Mouse (Mus musculus) MEL (cell line): Measurements from ENCODE around the gene Tbc1d16.

Experiments
- BHLHE40 ChIP-seq: IDR thresholded peaks from 2 replicates; pipeline ENCODE4 v1.6.1; 2012; ENCODE audit warnings: low read depth, mild to moderate bottlenecking, inconsistent platforms, low read length, improper control_type of control experiment, borderline replicate concordance
- CHD2 ChIP-seq: IDR thresholded peaks from 2 replicates; pipeline ENCODE4 v1.6.1; 2011; ENCODE audit warnings: low read length, improper control_type of control experiment
- CTCF ChIP-seq, 3 experiments: IDR thresholded peaks in 2 of 3; conservative IDR thresholded peaks in 1 of 3; 2 replicates each; pipeline ENCODE4 v1.5.1; 2011 to 2012; ENCODE audit warnings: low read length in 3 of 3, low read depth in 2 of 3, mild to moderate bottlenecking in 2 of 3, improper control_type of control experiment in 1 of 3, inconsistent platforms in 1 of 3, mixed read lengths in 1 of 3, moderate library complexity in 1 of 3; ENCODE audit not compliant: control insufficient read depth in 1 of 3, insufficient read depth in 1 of 3, poor library complexity in 1 of 3, severe bottlenecking in 1 of 3
- EP300 ChIP-seq, 2 experiments: IDR thresholded peaks; 2 replicates each; pipeline ENCODE4 v1.6.1; 2011; ENCODE audit warnings: improper control_type of control experiment in 2 of 2, low read length in 2 of 2, low read depth in 1 of 2, mild to moderate bottlenecking in 1 of 2
- HCFC1 ChIP-seq: IDR thresholded peaks from 2 replicates; pipeline ENCODE4 v1.6.1; 2012; ENCODE audit warnings: low read depth, mild to moderate bottlenecking, inconsistent platforms, low read length, improper control_type of control experiment, moderate library complexity
- KAT2A ChIP-seq: conservative IDR thresholded peaks from 2 replicates; pipeline ENCODE4 v1.6.1; 2012; ENCODE audit warnings: low read depth, low read length, improper control_type of control experiment, inconsistent platforms
- MAX ChIP-seq: IDR thresholded peaks from 2 replicates; pipeline ENCODE4 v1.6.1; 2011; ENCODE audit warnings: low read length, improper control_type of control experiment
- MXI1 ChIP-seq: IDR thresholded peaks from 2 replicates; pipeline ENCODE4 v1.6.1; 2011; ENCODE audit warnings: mild to moderate bottlenecking, low read depth, low read length, improper control_type of control experiment
- POLR2A ChIP-seq, 2 experiments: IDR thresholded peaks; 2 replicates each; pipeline ENCODE4 v1.6.1; 2011 to 2012; ENCODE audit warnings: low read length in 2 of 2, mild to moderate bottlenecking in 2 of 2, control low read depth in 1 of 2, improper control_type of control experiment in 1 of 2, low read depth in 1 of 2, moderate library complexity in 1 of 2; ENCODE audit not compliant: control insufficient read depth in 1 of 2, insufficient read depth in 1 of 2, poor library complexity in 1 of 2
- POLR2AphosphoS2 ChIP-seq: IDR thresholded peaks from 2 replicates; pipeline ENCODE4 v1.6.1; 2011; ENCODE audit warnings: low read length, improper control_type of control experiment
- RCOR1 ChIP-seq: IDR thresholded peaks from 2 replicates; pipeline ENCODE4 v1.6.1; 2012; ENCODE audit warnings: low read depth, mild to moderate bottlenecking, inconsistent platforms, low read length, improper control_type of control experiment
- SIN3A ChIP-seq: IDR thresholded peaks from 2 replicates; pipeline ENCODE4 v1.6.1; 2012; ENCODE audit warnings: low read length, improper control_type of control experiment, inconsistent platforms
- USF1 ChIP-seq: IDR thresholded peaks from 2 replicates; pipeline ENCODE4 v1.6.1; 2014; ENCODE audit warnings: low read depth, mild to moderate bottlenecking, inconsistent platforms, low read length, improper control_type of control experiment, moderate library complexity
- USF2 ChIP-seq, 2 experiments: IDR thresholded peaks; 2 replicates each; pipeline ENCODE4 v1.6.1; 2011 to 2012; ENCODE audit warnings: improper control_type of control experiment in 2 of 2, low read length in 2 of 2, borderline replicate concordance in 1 of 2, inconsistent platforms in 1 of 2, low read depth in 1 of 2, mild to moderate bottlenecking in 1 of 2; ENCODE audit not compliant: insufficient read depth in 1 of 2

DNA sequence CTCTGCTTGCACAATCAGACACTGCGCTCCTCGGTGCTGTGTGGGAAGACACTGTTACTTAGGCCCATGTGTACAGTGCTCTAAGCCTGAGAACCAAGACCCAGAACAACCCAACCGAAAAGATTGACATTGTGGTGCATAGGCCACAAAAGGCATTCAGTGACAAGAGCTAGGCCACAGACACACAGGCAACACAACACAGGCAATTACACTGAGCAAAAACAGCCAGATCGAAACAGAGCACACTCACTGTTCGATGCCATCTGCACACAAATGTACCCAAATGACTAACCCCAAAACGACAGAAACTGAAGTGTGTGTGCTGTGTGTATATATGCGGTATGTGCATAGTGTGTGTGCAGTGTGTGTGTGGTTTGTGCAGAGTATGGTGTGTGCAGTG, 63.9 kb downstream of the Tbc1d16 start:
- no peak for TF ChIP-seq POLR2A (IDR thresholded peaks at IDR 0.05; ENCODE audit: control insufficient read depth in 1 of 2, insufficient read depth in 1 of 2, low read depth in 1 of 2, low read length in 2 of 2, poor library complexity in 1 of 2)
- TF ChIP-seq CTCF (IDR thresholded peaks at IDR 0.05 in 2 of 3, conservative IDR thresholded peaks at IDR 0.05 in 1 of 3; ENCODE audit: control insufficient read depth in 1 of 3, insufficient read depth in 1 of 3, low read depth in 2 of 3, low read length in 3 of 3, poor library complexity in 1 of 3, severe bottlenecking in 1 of 3), result no peak
- no peak for TF ChIP-seq RCOR1
- TF ChIP-seq HCFC1, result no peak
- no peak for TF ChIP-seq POLR2AphosphoS2
- TF ChIP-seq USF1, result no peak
- TF ChIP-seq EP300 (IDR thresholded peaks at IDR 0.05; ENCODE audit: low read depth in 1 of 2, low read length in 2 of 2), result no peak
- TF ChIP-seq MAX, result no peak
- TF ChIP-seq KAT2A, result no peak
- TF ChIP-seq SIN3A, result no peak
- no peak for TF ChIP-seq CHD2
- no peak for TF ChIP-seq MXI1
- no peak for TF ChIP-seq BHLHE40
- no peak for TF ChIP-seq USF2 (IDR thresholded peaks at IDR 0.05; ENCODE audit: borderline replicate concordance in 1 of 2, insufficient read depth in 1 of 2, low read depth in 1 of 2, low read length in 2 of 2)
